Mouse (Mus musculus): ENCODE measurements at regions not wholly inside any gene's neighbourhood (a gene's known extent, or its start where the extent isn't known, plus 50 kb on each side); places are given as distances from the start of the nearest gene placed in this dataset.
A peak's percentile ranks its signal among the peaks of the same experiment; 100 is the strongest.

- DNase-seq (ENCODE audit: low spot score): no peak
Observed at GRCm38 (mm10) chr1:62872771-62873170, 169.7 kb downstream of the Nrp2 start.

GRCm38 (mm10) chr1:62875631-62876030, 172.5 kb downstream of the Nrp2 start:
- no peak for DNase-seq (ENCODE audit: low spot score)

GRCm38 (mm10) chr1:62876685-62877084, 173.6 kb downstream of the Nrp2 start:
- no peak for DNase-seq (ENCODE audit: low spot score)

- DNase-seq (ENCODE audit: low spot score): no peak
Observed at GRCm38 (mm10) chr1:62880882-62881291, 177.8 kb downstream of the Nrp2 start.

GRCm38 (mm10) chr1:62881477-62881876, 178.4 kb downstream of the Nrp2 start:
- DNase-seq (ENCODE audit: low spot score): no peak

- no peak for DNase-seq (ENCODE audit: low spot score)
Observed at GRCm38 (mm10) chr1:62882028-62882427, 178.9 kb downstream of the Nrp2 start.

GRCm38 (mm10) chr1:62884876-62885480, 181.9 kb downstream of the Nrp2 start:
- DNase-seq (ENCODE audit: low spot score): peak; percentile 10

GRCm38 (mm10) chr1:62887585-62888483, 184.7 kb downstream of the Nrp2 start:
- DNase-seq (ENCODE audit: low spot score): no peak

GRCm38 (mm10) chr1:62901375-62901774, 198.3 kb downstream of the Nrp2 start:
- no peak for DNase-seq (ENCODE audit: low spot score)

GRCm38 (mm10) chr1:62901871-62902270, 198.8 kb downstream of the Nrp2 start:
- DNase-seq (ENCODE audit: low spot score): no peak

GRCm38 (mm10) chr1:62902931-62903453, 199.9 kb downstream of the Nrp2 start:
- DNase-seq (ENCODE audit: low spot score): no peak

GRCm38 (mm10) chr1:62905739-62906138, 202.7 kb downstream of the Nrp2 start:
- no peak for DNase-seq (ENCODE audit: low spot score)

- DNase-seq (ENCODE audit: low spot score): no peak
Observed at GRCm38 (mm10) chr1:62907243-62907642, 204.2 kb downstream of the Nrp2 start.

Measured in lung, postnatal 25 days (tissue).